Comparison of ENCODE assay signal across 8 mouse cellular contexts in the genomic region with DNA sequence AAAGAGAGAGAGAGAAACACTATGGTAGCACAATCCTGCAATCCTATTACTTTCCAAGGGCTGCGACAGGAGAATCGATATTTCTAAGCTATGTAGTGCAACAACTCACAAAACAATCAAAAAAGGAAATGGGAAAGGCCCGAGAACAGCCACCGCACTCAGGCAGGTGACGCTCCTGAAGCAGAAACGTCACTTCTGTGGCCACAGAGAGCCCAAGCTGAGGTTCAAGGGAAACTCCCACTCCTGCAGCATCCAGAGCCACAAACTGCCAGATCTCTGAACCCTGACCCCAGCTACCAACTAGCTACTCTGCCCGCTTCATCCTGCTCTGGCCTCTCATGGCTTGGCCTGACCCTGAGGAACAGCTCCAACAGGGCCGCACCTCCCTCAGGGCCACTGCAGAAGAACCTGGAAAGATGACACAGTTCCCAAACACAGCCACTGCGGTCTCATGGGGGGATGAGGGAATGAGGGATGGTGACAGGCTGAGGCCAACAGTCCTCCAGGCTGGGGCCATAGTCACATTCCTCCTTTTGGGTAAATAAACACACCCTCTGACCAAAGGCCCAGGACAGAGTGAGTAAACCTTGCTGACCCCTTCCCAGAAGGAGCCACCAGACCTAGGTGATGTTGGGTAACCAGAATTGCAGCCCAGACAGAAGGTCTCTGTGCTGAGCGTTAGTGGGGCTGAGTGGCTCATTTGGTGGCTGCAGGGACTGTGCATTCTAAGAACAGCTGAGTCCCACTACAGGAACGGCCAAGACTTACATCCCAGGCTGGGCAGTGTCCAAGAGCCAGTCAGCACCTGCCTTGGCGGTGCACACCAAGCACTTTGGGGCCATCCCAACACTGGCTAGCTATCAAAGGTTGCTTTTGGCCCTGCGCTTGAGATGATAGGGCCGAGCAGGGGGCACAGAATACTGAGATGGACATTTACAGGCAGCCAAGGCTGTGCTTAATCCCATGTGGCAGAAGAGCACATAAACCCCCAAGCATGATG. TPM values are rescaled to one million over a fixed set of nuclear protein-coding genes. Genes with fewer than 3 reads are reported as not detected.
DNase-seq lines count a peak whose midpoint lies in the region; ATAC-seq and TF ChIP-seq lines count a peak whose summit lies in the region.

No protein-coding gene starts in this region.

- H3K4me1 ChIP-seq in lung, postnatal 0 days (ENCODE audit: insufficient read depth, low read depth, low read length), result peaks cover 16% of the 10 kb centered on the region
- H3K4me1 ChIP-seq in lung, adult 2 months (ENCODE audit: control insufficient read depth, insufficient read depth, low read length), result peaks cover 29% of the 10 kb centered on the region
- peaks cover 42% of the 10 kb centered on the region for H3K4me1 ChIP-seq in heart, embryonic 15.5 days (replicated peaks)
- peaks cover 17% of the 10 kb centered on the region for H3K4me1 ChIP-seq in neural tube, embryonic 12.5 days

- peak; percentile 6; the same call in 1 of the 2 replicates for ATAC-seq in lung, postnatal 0 days
- no peak for ATAC-seq in heart, embryonic 15.5 days (replicated peaks; ENCODE audit: insufficient number of reproducible peaks, insufficient read depth, low FRiP score, low read depth)
- no peak for ATAC-seq in neural tube, embryonic 12.5 days (ENCODE audit: low FRiP score, low read depth)

- H3K36me3 ChIP-seq in lung, postnatal 0 days (ENCODE audit: insufficient read depth, low read length), result no peaks in the 10 kb centered on the region
- no peaks in the 10 kb centered on the region for H3K36me3 ChIP-seq in heart, embryonic 15.5 days
- no peaks in the 10 kb centered on the region for H3K36me3 ChIP-seq in neural tube, embryonic 12.5 days

- no peak overlapping the region for H3K4me3 ChIP-seq in lung, postnatal 0 days (ENCODE audit: low read depth, low read length)
- H3K4me3 ChIP-seq in lung, adult 2 months (replicated peaks; ENCODE audit: extremely low read depth, low read depth, low read length), result no peak overlapping the region
- no peak overlapping the region for H3K4me3 ChIP-seq in heart, embryonic 15.5 days
- no peak overlapping the region for H3K4me3 ChIP-seq in neural tube, embryonic 12.5 days

- TF ChIP-seq CTCF in lung, postnatal 0 days (IDR thresholded peaks at IDR 0.05), result no peak
- TF ChIP-seq CTCF in lung, adult 2 months (IDR thresholded peaks at IDR 0.05; ENCODE audit: insufficient read depth, low read length), result no peak

- TF ChIP-seq POLR2A in lung, adult 2 months (IDR thresholded peaks at IDR 0.05; ENCODE audit: borderline replicate concordance, extremely low read depth, low read depth, low read length), result no peak

- no peak overlapping the region for H3K9ac ChIP-seq in lung, postnatal 0 days (replicated peaks; ENCODE audit: low read depth)
- no peak overlapping the region for H3K9ac ChIP-seq in heart, embryonic 15.5 days
- no peak overlapping the region for H3K9ac ChIP-seq in neural tube, embryonic 12.5 days

- 59% methylated on average over 14 of the region's 14 CpGs for WGBS in lung, postnatal 0 days
- 74% methylated on average over 14 of the region's 14 CpGs for WGBS in lung, adult 2 months
- WGBS in heart, embryonic 15.5 days, result 64% methylated on average over 14 of the region's 14 CpGs
- WGBS in neural tube, embryonic 12.5 days, result 77% methylated on average over 14 of the region's 14 CpGs

- no peak for DNase-seq in lung, postnatal 0 days (ENCODE audit: low spot score)
- DNase-seq in lung, adult 2 months, result no peak
- peak; percentile 68 for DNase-seq in cerebellum, adult 9-11 months
- DNase-seq in adrenal gland, adult 18-20 months (ENCODE audit: low spot score in 2 of 2), result no peak
- DNase-seq in embryo, embryonic 10.5 days (ENCODE audit: low spot score), result no peak
- no peak for DNase-seq in kidney, postnatal 25 days

- H3K9me3 ChIP-seq in lung, postnatal 0 days (ENCODE audit: low read length), result no peaks in the 10 kb centered on the region
- no peaks in the 10 kb centered on the region for H3K9me3 ChIP-seq in heart, embryonic 15.5 days (replicated peaks)
- no peaks in the 10 kb centered on the region for H3K9me3 ChIP-seq in neural tube, embryonic 12.5 days

- no peak overlapping the region for H3K4me2 ChIP-seq in lung, postnatal 0 days (replicated peaks; ENCODE audit: low read depth, low read length)
- peak overlapping the region; percentile 99 for H3K4me2 ChIP-seq in heart, embryonic 15.5 days
- H3K4me2 ChIP-seq in neural tube, embryonic 12.5 days (replicated peaks), result peak overlapping the region; percentile 95

- no peaks in the 10 kb centered on the region for H3K27me3 ChIP-seq in lung, postnatal 0 days (replicated peaks; ENCODE audit: insufficient read depth, low read length)
- H3K27me3 ChIP-seq in heart, embryonic 15.5 days, result peaks cover 19% of the 10 kb centered on the region
- peaks cover 37% of the 10 kb centered on the region for H3K27me3 ChIP-seq in neural tube, embryonic 12.5 days (replicated peaks)

- no peak; the same call in 1 of the 2 replicates for TF ChIP-seq EP300 in lung, postnatal 0 days (IDR thresholded peaks at IDR 0.05)

- no peak overlapping the region for H3K27ac ChIP-seq in lung, postnatal 0 days (ENCODE audit: low read length)
- no peak overlapping the region for H3K27ac ChIP-seq in heart, embryonic 15.5 days
- no peak overlapping the region for H3K27ac ChIP-seq in neural tube, embryonic 12.5 days

RNA-seq across cellular contexts. Expression of gene Inf2, which starts 1.2 kb away (rescaled TPM):
- 4.9 and 5.2 TPM in 2 replicates for polyA plus RNA-seq in lung, postnatal 0 days (2015; fragmentation: Nextera tagmentation; extraction: Ambion mirVana)
- 28.0 and 33.6 TPM in 2 replicates for polyA plus RNA-seq in lung, adult 2 months (2012; rRNA removed)
- polyA plus RNA-seq in heart, embryonic 15.5 days (2015; fragmentation: Nextera tagmentation; extraction: Ambion mirVana), result 3.1 and 3.4 TPM in 2 replicates
- 1.1 and 2.2 TPM in 2 replicates for polyA plus RNA-seq in neural tube, embryonic 12.5 days (2016; fragmentation: Nextera tagmentation; extraction: Ambion mirVana)
- total RNA-seq in adrenal gland, adult 18-20 months (2021), result 10 to 100 TPM; 25.2 to 29.7 TPM

RNA-seq across cellular contexts. Expression of gene Adssl1, which starts 32.4 kb away (rescaled TPM):
- 29.9 and 43.0 TPM in 2 replicates for polyA plus RNA-seq in lung, postnatal 0 days (2015; fragmentation: Nextera tagmentation; extraction: Ambion mirVana)
- polyA plus RNA-seq in lung, adult 2 months (2012; rRNA removed), result 33.3 and 39.0 TPM in 2 replicates
- 85.8 and 93.7 TPM in 2 replicates for polyA plus RNA-seq in heart, embryonic 15.5 days (2015; fragmentation: Nextera tagmentation; extraction: Ambion mirVana)
- polyA plus RNA-seq in neural tube, embryonic 12.5 days (2016; fragmentation: Nextera tagmentation; extraction: Ambion mirVana), result 3.2 and 3.7 TPM in 2 replicates
- 10 to 100 TPM; 17.1 to 31.3 TPM for total RNA-seq in adrenal gland, adult 18-20 months (2021)

RNA-seq across cellular contexts. Expression of gene Siva1, which starts 57.1 kb away (rescaled TPM):
- 130 and 152 TPM in 2 replicates for polyA plus RNA-seq in lung, postnatal 0 days (2015; fragmentation: Nextera tagmentation; extraction: Ambion mirVana)
- polyA plus RNA-seq in lung, adult 2 months (2012; rRNA removed), result 58.6 and 66.5 TPM in 2 replicates
- polyA plus RNA-seq in heart, embryonic 15.5 days (2015; fragmentation: Nextera tagmentation; extraction: Ambion mirVana), result 95.4 and 142 TPM in 2 replicates
- polyA plus RNA-seq in neural tube, embryonic 12.5 days (2016; fragmentation: Nextera tagmentation; extraction: Ambion mirVana), result 108 and 130 TPM in 2 replicates
- 10 to 100 TPM; 36.6 to 43.6 TPM for total RNA-seq in adrenal gland, adult 18-20 months (2021)
